Mouse (Mus musculus) embryonic fibroblast, embryonic 13.5 days (primary cell): Measurements from ENCODE around the gene Chl1.

ENCODE experiments used
- CTCF ChIP-seq: IDR thresholded peaks from 2 replicates; pipeline ENCODE4 v1.5.1; 2011; ENCODE audit warnings: mild to moderate bottlenecking, control low read depth, low read length, moderate library complexity, borderline replicate concordance; ENCODE audit not compliant: insufficient read depth
- POLR2A ChIP-seq: IDR thresholded peaks from 2 replicates; pipeline ENCODE4 v1.6.1; 2011; ENCODE audit warnings: low read depth, mild to moderate bottlenecking, control low read depth, low read length, moderate library complexity

GRCm38 (mm10) chr6:103564811-103565210, 54.4 kb downstream of the Chl1 start:
- no peak for TF ChIP-seq POLR2A
- no peak for TF ChIP-seq CTCF
